Mouse (Mus musculus): ENCODE results near the gene Clpp.

Gene Clpp

GRCm38 (mm10) chr17:56990115-56990746 lies at the start of gene Clpp:
Gene Clpp, plus strand, starts transcription at chr17:56990305.
- peak; percentile 96 for DNase-seq

GRCm38 (mm10) chr17:56950915-56951314 lies 39.2 kb upstream of the Clpp start:
- peak; percentile 83 for DNase-seq

GRCm38 (mm10) chr17:56952639-56953038 lies 37.5 kb upstream of the Clpp start:
- no peak for DNase-seq

GRCm38 (mm10) chr17:56954871-56955270 lies 35.2 kb upstream of the Clpp start:
- no peak for DNase-seq

- peak; percentile 58 for DNase-seq
Measured at GRCm38 (mm10) chr17:56957763-56958429, 32.2 kb upstream of the Clpp start.

GRCm38 (mm10) chr17:56958667-56959066 lies 31.4 kb upstream of the Clpp start:
- DNase-seq = no peak

- no peak for DNase-seq
Measured at GRCm38 (mm10) chr17:56961880-56962279, 28.2 kb upstream of the Clpp start.

- DNase-seq = no peak
Measured at GRCm38 (mm10) chr17:56962642-56963405, 27.3 kb upstream of the Clpp start.

- no peak for DNase-seq
Measured at GRCm38 (mm10) chr17:56963646-56964045, 26.5 kb upstream of the Clpp start.

- no peak for DNase-seq
Measured at GRCm38 (mm10) chr17:56969321-56969720, 20.8 kb upstream of the Clpp start.

GRCm38 (mm10) chr17:56970081-56970480 lies 20.0 kb upstream of the Clpp start:
- DNase-seq = no peak

- no peak for DNase-seq
Measured at GRCm38 (mm10) chr17:56973956-56974707, 16.0 kb upstream of the Clpp start.

GRCm38 (mm10) chr17:56974708-56975240 lies 15.3 kb upstream of the Clpp start:
- no peak for DNase-seq

- no peak for DNase-seq
Measured at GRCm38 (mm10) chr17:56975391-56975790, 14.7 kb upstream of the Clpp start.

- no peak for DNase-seq
Measured at GRCm38 (mm10) chr17:56976531-56977390, 13.3 kb upstream of the Clpp start.

GRCm38 (mm10) chr17:56979524-56979923 lies 10.6 kb upstream of the Clpp start:
- no peak for DNase-seq

GRCm38 (mm10) chr17:56981049-56981448 lies 9.1 kb upstream of the Clpp start:
- DNase-seq = no peak

GRCm38 (mm10) chr17:56982013-56982412 lies 8.1 kb upstream of the Clpp start, which contains the start of gene Acer1:
Gene Acer1, minus strand, starts transcription at chr17:56982126.
- DNase-seq = no peak

- DNase-seq = no peak
Measured at GRCm38 (mm10) chr17:56984886-56985285, 5.2 kb upstream of the Clpp start.

- no peak for DNase-seq
Measured at GRCm38 (mm10) chr17:56985656-56986055, 4.4 kb upstream of the Clpp start.

- no peak for DNase-seq
Measured at GRCm38 (mm10) chr17:56986105-56986805, 3.9 kb upstream of the Clpp start.
